Mouse (Mus musculus) ES-E14 (cell line): ENCODE data around the gene Creb3.

Experiments
- CHD2 ChIP-seq: IDR thresholded peaks from 2 replicates; pipeline ENCODE4 v1.6.1; 2014; ENCODE audit warnings: mild to moderate bottlenecking, low read depth, low read length, inconsistent platforms
- HCFC1 ChIP-seq: IDR thresholded peaks from 2 replicates; pipeline ENCODE4 v1.6.1; 2012; ENCODE audit warnings: low read length, inconsistent platforms, borderline replicate concordance; ENCODE audit not compliant: insufficient read depth
- MAFK ChIP-seq: IDR thresholded peaks from 2 replicates; pipeline ENCODE4 v1.6.1; 2014; ENCODE audit warnings: mild to moderate bottlenecking, low read depth, low read length, inconsistent platforms; ENCODE audit not compliant: insufficient read depth

DNA sequence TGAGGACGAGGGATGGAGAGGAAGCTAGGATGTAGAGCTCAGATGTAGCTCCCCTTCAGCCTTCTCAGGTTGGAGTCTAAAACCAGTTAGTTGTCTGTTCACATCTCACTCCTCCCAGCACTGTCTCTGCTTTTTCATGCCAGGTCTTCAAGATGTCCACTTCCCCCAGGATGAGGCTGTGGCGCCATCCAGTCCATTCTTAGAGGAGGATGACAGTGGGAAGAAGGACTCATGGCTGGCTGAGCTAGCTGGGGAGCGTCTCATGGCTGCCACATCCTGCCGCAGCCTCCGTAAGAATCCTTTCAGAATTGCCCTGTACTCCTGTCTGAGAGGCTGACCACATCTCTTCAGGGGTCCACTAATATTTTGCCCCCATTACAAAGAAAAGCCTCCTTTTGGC lies 18.6 kb downstream of the Creb3 start:
- TF ChIP-seq HCFC1 = no peak
- no peak for TF ChIP-seq CHD2
- no peak for TF ChIP-seq MAFK
